Mouse (Mus musculus) T-helper 1 cell (primary cell): ENCODE results near the gene Clec2l.

Experiments
- in situ Hi-C: fragments of 300-600 bp; cut with MboI, MseI; formaldehyde crosslinking; loops from one replicate; pipeline ENCODE4 v1.15.1; 2025; ENCODE audit warnings: high pct_unique_total_duplicates

Clec2l gene

GRCm38 (mm10) chr6:38718625-38719024, 55.8 kb downstream of the Clec2l start:
- in situ Hi-C loops = no loop called here

- in situ Hi-C loops = no loop called here
These were observed 56.4 kb downstream of the Clec2l start for GRCm38 (mm10) chr6:38719229-38719628.

GRCm38 (mm10) chr6:38721361-38721760, 58.5 kb downstream of the Clec2l start:
- in situ Hi-C loops = no loop called here

- in situ Hi-C loops = no loop called here
These were observed 62.6 kb downstream of the Clec2l start for GRCm38 (mm10) chr6:38725515-38725914.
